Mouse (Mus musculus): ENCODE data around the gene Rassf6.

DNA sequence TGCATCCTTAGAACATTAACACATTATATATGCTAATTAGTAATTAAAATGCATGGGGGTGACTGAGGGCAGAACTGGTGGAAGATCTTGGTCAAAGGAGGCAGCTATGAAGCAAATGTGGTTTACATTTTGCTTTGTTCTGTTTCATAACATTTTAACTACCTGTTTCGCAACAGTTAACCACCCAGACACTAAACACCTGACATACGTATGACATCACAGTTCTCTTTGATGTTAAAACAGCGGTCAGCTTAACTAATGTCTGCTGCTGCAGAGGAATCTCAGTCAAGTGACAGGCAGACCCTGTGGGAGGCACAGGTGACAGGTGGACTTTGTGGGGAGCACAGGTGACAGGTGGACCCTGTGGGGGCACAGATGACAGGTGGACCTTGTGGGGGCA is 22.6 kb downstream of the Rassf6 start:
- TF ChIP-seq CTCF (IDR thresholded peaks at IDR 0.05; ENCODE audit: low read depth) = no peak
- no peak for TF ChIP-seq EP300 (IDR thresholded peaks at IDR 0.05; ENCODE audit: low read depth)
